Mouse (Mus musculus) forebrain, postnatal 0 days (tissue): ENCODE measurements around the gene Swsap1. TPM values are rescaled to one million over a fixed set of nuclear protein-coding genes. Genes with fewer than 3 reads are reported as not detected.

Experiments
- ATAC-seq: fragments of 200-750 bp; cut with Nextera tagmentation; 2 replicates; pipeline ENCODE4 v1.8.0; 2017; ENCODE audit warnings: mild to moderate bottlenecking, moderate library complexity
- DNase-seq: peaks from one replicate; pipeline ENCODE4 v3.0.0-alpha.2; 2015
- H3K27ac ChIP-seq: fragments of 300-500 bp; sonication (generic); 2 replicates; pipeline ENCODE4 v1.5.1; 2014; ENCODE audit warnings: low read depth, mild to moderate bottlenecking, antibody characterized with exemption, low read length, moderate library complexity, mixed read lengths
- H3K27me3 ChIP-seq: fragments of 300-500 bp; sonication (generic); 2 replicates; pipeline ENCODE4 v1.6.1; 2014; ENCODE audit warnings: mild to moderate bottlenecking, low read length, mixed read lengths; ENCODE audit not compliant: insufficient read depth
- H3K36me3 ChIP-seq: fragments of 300-500 bp; sonication (generic); 2 replicates; pipeline ENCODE4 v1.6.1; 2014; ENCODE audit warnings: mild to moderate bottlenecking, moderate library complexity; ENCODE audit not compliant: insufficient read depth
- H3K4me1 ChIP-seq: fragments of 300-500 bp; sonication (generic); 2 replicates; pipeline ENCODE4 v1.6.1; 2014; ENCODE audit warnings: antibody characterized with exemption; ENCODE audit not compliant: insufficient read depth
- H3K4me2 ChIP-seq: fragments of 300-500 bp; sonication (generic); 2 replicates; pipeline ENCODE4 v1.6.1; 2014; ENCODE audit warnings: low read depth, mild to moderate bottlenecking, moderate library complexity
- H3K4me3 ChIP-seq: fragments of 300-500 bp; sonication (generic); 2 replicates; pipeline ENCODE4 v1.5.1; 2014; ENCODE audit warnings: low read depth, low read length, mixed read lengths
- H3K9ac ChIP-seq: fragments of 300-500 bp; sonication (generic); 2 replicates; pipeline ENCODE4 v1.6.1; 2014; ENCODE audit warnings: mild to moderate bottlenecking
- H3K9me3 ChIP-seq: fragments of 300-500 bp; sonication (generic); 2 replicates; pipeline ENCODE4 v1.6.1; 2016; ENCODE audit warnings: low read length
- CTCF ChIP-seq: sonication (generic); IDR thresholded peaks from 2 replicates; pipeline ENCODE4 v1.5.1; 2016; ENCODE audit warnings: antibody characterized with exemption, control low read depth, low read depth
- WGBS: fragments of 180-500 bp; shearing (Covaris S2); extraction: QIAGEN DNeasy Blood & Tissue Kit; methylation state at CpG from one replicate; pipeline ENCODE4 v1.1.7; 2014; 5-methylcytosine and 5-hydroxymethylcytosine counted together
- polyA plus RNA-seq: library from polyadenylated mRNA; unstranded; fragments of >200 nt; fragmentation: Nextera tagmentation; extraction: Ambion mirVana; gene quantifications from 2 replicates; pipeline ENCODE4 v1.2.1, GENCODE M21; 2015
- total RNA-seq: library from RNA; depleted of rRNA; stranded (reverse); fragments of >200 nt; gene quantifications from 2 replicates; pipeline ENCODE4 v1.2.3, GENCODE M21; 2014; rRNA removed

Gene Swsap1
- total and polyA plus RNA-seq, 2 experiments from 2014 or later: 7.3 to 37.7 TPM

DNA sequence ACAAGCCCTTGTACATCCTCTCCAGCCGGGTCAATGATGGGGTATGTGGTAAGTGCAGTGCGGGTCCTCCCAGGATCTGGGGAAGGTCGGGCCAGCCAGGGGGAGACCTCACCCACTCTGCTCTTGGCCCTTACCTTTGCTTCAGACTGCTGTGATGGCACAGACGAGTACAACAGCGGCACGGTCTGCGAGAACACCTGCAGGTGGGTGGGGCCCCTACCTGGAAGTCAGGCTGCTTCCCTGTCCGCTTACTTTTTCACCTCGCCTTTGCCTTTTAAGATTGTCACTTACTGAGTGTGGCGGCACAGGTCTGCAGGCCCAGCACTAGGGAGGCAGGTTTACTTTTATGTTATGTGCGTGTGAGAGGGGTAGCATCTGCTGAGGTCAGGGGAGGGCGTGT, 49.0 kb downstream of the Swsap1 start:
- no peak for DNase-seq
- no peaks in the 10 kb centered on the region for H3K27me3 ChIP-seq
- ATAC-seq: no peak
- no peak overlapping the region for H3K9ac ChIP-seq
- H3K27ac ChIP-seq: no peak overlapping the region
- H3K4me1 ChIP-seq: peaks cover 21% of the 10 kb centered on the region
- no peak for TF ChIP-seq CTCF
- peaks cover 48% of the 10 kb centered on the region for H3K36me3 ChIP-seq
- no peak overlapping the region for H3K4me2 ChIP-seq
- WGBS: 97% methylated on average over 12 of the region's 12 CpGs
- H3K4me3 ChIP-seq: no peak overlapping the region
- no peaks in the 10 kb centered on the region for H3K9me3 ChIP-seq

Other genes starting within 250 kb of the Swsap1 start
- gene Ldlr, start 232.3 kb upstream of the Swsap1 start, total RNA-seq: 19.1 and 26.8 TPM in 2 replicates
- gene Ldlr, start 232.3 kb upstream of the Swsap1 start, polyA plus RNA-seq: 6.5 and 11.1 TPM in 2 replicates
- gene Spc24, start 195.5 kb upstream of the Swsap1 start, total RNA-seq: 7.7 and 8.2 TPM in 2 replicates
- 13.5 and 14.3 TPM in 2 replicates for gene Spc24, start 195.5 kb upstream of the Swsap1 start, polyA plus RNA-seq
- 8.5 and 12.4 TPM in 2 replicates for gene Kank2, start 157.0 kb upstream of the Swsap1 start, total RNA-seq
- gene Kank2, start 157.0 kb upstream of the Swsap1 start, polyA plus RNA-seq: 2.2 and 2.3 TPM in 2 replicates
- not detected in 2 replicates for gene Angptl8, start 120.2 kb upstream of the Swsap1 start, total RNA-seq
- 0.18 TPM in 1 of 2 replicates, not detected in the other for gene Angptl8, start 120.2 kb upstream of the Swsap1 start, polyA plus RNA-seq
- 6.0 and 15.2 TPM in 2 replicates for gene Dock6, start 103.1 kb upstream of the Swsap1 start, total RNA-seq
- 5.7 and 8.3 TPM in 2 replicates for gene Dock6, start 103.1 kb upstream of the Swsap1 start, polyA plus RNA-seq
- 23.7 and 26.7 TPM in 2 replicates for gene Rab3d, start 37.6 kb upstream of the Swsap1 start, total RNA-seq
- gene Rab3d, start 37.6 kb upstream of the Swsap1 start, polyA plus RNA-seq: 23.0 and 28.7 TPM in 2 replicates
- 8.6 and 13.6 TPM in 2 replicates for gene Ccdc159, start 28.3 kb upstream of the Swsap1 start, total RNA-seq
- 3.5 and 4.1 TPM in 2 replicates for gene Ccdc159, start 28.3 kb upstream of the Swsap1 start, polyA plus RNA-seq
- 42.0 and 47.1 TPM in 2 replicates for gene Tmem205, start 28.2 kb upstream of the Swsap1 start, total RNA-seq
- gene Tmem205, start 28.2 kb upstream of the Swsap1 start, polyA plus RNA-seq: 52.8 and 65.9 TPM in 2 replicates
- 97.9 and 108 TPM in 2 replicates for gene Plppr2, start 18.7 kb upstream of the Swsap1 start, total RNA-seq
- gene Plppr2, start 18.7 kb upstream of the Swsap1 start, polyA plus RNA-seq: 122 and 144 TPM in 2 replicates
- 0.24 and 1.0 TPM in 2 replicates for gene Epor, start 7.8 kb downstream of the Swsap1 start, total RNA-seq
- 2.2 and 2.4 TPM in 2 replicates for gene Epor, start 7.8 kb downstream of the Swsap1 start, polyA plus RNA-seq
- 0.24 and 2.1 TPM in 2 replicates for gene Rgl3, start 33.7 kb downstream of the Swsap1 start, total RNA-seq
- gene Rgl3, start 33.7 kb downstream of the Swsap1 start, polyA plus RNA-seq: 1.0 and 1.2 TPM in 2 replicates
- 5.7 and 6.0 TPM in 2 replicates for gene Ccdc151, start 46.9 kb downstream of the Swsap1 start, total RNA-seq
- 5.5 and 6.4 TPM in 2 replicates for gene Ccdc151, start 46.9 kb downstream of the Swsap1 start, polyA plus RNA-seq
- gene Prkcsh, start 47.1 kb downstream of the Swsap1 start, total RNA-seq: 83.2 and 86.5 TPM in 2 replicates
- gene Prkcsh, start 47.1 kb downstream of the Swsap1 start, polyA plus RNA-seq: 48.9 and 67.4 TPM in 2 replicates
- gene Elavl3, start 96.3 kb downstream of the Swsap1 start, total RNA-seq: 159 and 191 TPM in 2 replicates
- 51.3 and 74.7 TPM in 2 replicates for gene Elavl3, start 96.3 kb downstream of the Swsap1 start, polyA plus RNA-seq
- gene Gm49318, start 115.5 kb downstream of the Swsap1 start, total RNA-seq: not detected in 2 replicates
- gene Gm49318, start 115.5 kb downstream of the Swsap1 start, polyA plus RNA-seq: not detected in 2 replicates
- gene Zfp653, start 115.6 kb downstream of the Swsap1 start, total RNA-seq: 31.0 and 32.3 TPM in 2 replicates
- gene Zfp653, start 115.6 kb downstream of the Swsap1 start, polyA plus RNA-seq: 13.3 and 16.3 TPM in 2 replicates
- 55.2 and 59.2 TPM in 2 replicates for gene Ecsit, start 129.7 kb downstream of the Swsap1 start, total RNA-seq
- 64.1 and 64.7 TPM in 2 replicates for gene Ecsit, start 129.7 kb downstream of the Swsap1 start, polyA plus RNA-seq
- gene Cnn1, start 143.5 kb downstream of the Swsap1 start, total RNA-seq: 0.24 TPM in 1 of 2 replicates, not detected in the other
- 0.24 and 0.86 TPM in 2 replicates for gene Cnn1, start 143.5 kb downstream of the Swsap1 start, polyA plus RNA-seq
- 122 and 137 TPM in 2 replicates for gene Elof1, start 161.4 kb downstream of the Swsap1 start, total RNA-seq
- gene Elof1, start 161.4 kb downstream of the Swsap1 start, polyA plus RNA-seq: 165 and 170 TPM in 2 replicates
- 3.9 TPM in 1 of 2 replicates, not detected in the other for gene Acp5, start 180.0 kb downstream of the Swsap1 start, total RNA-seq
- gene Acp5, start 180.0 kb downstream of the Swsap1 start, polyA plus RNA-seq: 0.41 and 0.88 TPM in 2 replicates
- 27.8 and 35.2 TPM in 2 replicates for gene Pigyl, start 201.1 kb downstream of the Swsap1 start, total RNA-seq
- 112 and 143 TPM in 2 replicates for gene Pigyl, start 201.1 kb downstream of the Swsap1 start, polyA plus RNA-seq
- 0.14 and 0.15 TPM in 2 replicates for gene Zfp872, start 232.3 kb downstream of the Swsap1 start, total RNA-seq
- 0.16 and 0.26 TPM in 2 replicates for gene Zfp872, start 232.3 kb downstream of the Swsap1 start, polyA plus RNA-seq